Mouse (Mus musculus) liver, postnatal 0 days (tissue): ENCODE measurements around the gene Cd80.

Source experiments
- CTCF ChIP-seq: sonication (generic); IDR thresholded peaks from 2 replicates; pipeline ENCODE4 v1.5.1; 2016; ENCODE audit warnings: antibody characterized with exemption, low read depth
- EP300 ChIP-seq: IDR thresholded peaks from 2 replicates; pipeline ENCODE4 v1.6.1; 2016; ENCODE audit warnings: antibody characterized with exemption, low read depth, mild to moderate bottlenecking

DNA sequence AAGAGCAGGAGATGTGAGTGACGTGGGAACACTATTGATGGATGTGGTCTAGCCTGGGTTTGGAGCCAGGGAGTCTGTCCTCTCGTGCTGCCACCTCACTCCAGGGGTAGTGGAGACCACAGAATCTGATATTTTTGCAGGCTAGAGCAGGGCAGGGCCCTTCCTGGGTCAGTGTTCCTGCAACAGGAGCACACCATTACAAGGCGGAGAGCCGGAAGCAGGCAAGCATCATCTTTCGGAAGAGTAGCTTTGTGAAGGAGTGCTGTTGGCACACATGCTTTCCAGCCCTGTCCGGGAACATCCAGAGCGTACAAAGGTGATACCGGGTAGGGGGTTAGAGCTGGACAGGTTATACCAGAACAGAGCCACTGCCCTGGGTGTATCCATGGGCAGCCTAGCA, 21.8 kb upstream of the Cd80 start:
- TF ChIP-seq CTCF (no peak), EP300 (no peak)
